Mouse (Mus musculus) hindbrain, embryonic 15.5 days (tissue): ENCODE data around the gene 1110008P14Rik. TPM values are rescaled to one million over a fixed set of nuclear protein-coding genes. Genes with fewer than 3 reads are reported as not detected.

Experiments used
- ATAC-seq: fragments of 200-750 bp; cut with Nextera tagmentation; 2 replicates; pipeline ENCODE4 v1.8.0; 2017; ENCODE audit warnings: low read depth, moderate number of reproducible peaks, moderate TSS enrichment; ENCODE audit not compliant: low FRiP score
- H3K27ac ChIP-seq: fragments of 300-500 bp; sonication (generic); replicated peaks from 2 replicates; pipeline ENCODE4 v1.5.1; 2015; ENCODE audit warnings: mild to moderate bottlenecking, inconsistent platforms
- H3K27me3 ChIP-seq: fragments of 300-500 bp; sonication (generic); 2 replicates; pipeline ENCODE4 v1.6.1; 2015; ENCODE audit warnings: control low read depth, inconsistent platforms
- H3K36me3 ChIP-seq: fragments of 300-500 bp; sonication (generic); 2 replicates; pipeline ENCODE4 v1.6.1; 2015; ENCODE audit warnings: control low read depth, inconsistent platforms
- H3K4me1 ChIP-seq: fragments of 300-500 bp; sonication (generic); replicated peaks from 2 replicates; pipeline ENCODE4 v1.6.1; 2015; ENCODE audit warnings: control low read depth, inconsistent platforms
- H3K4me2 ChIP-seq: fragments of 300-500 bp; sonication (generic); 2 replicates; pipeline ENCODE4 v1.6.1; 2015; ENCODE audit warnings: moderate library complexity, mild to moderate bottlenecking, inconsistent platforms
- H3K4me3 ChIP-seq: fragments of 300-500 bp; sonication (generic); 2 replicates; pipeline ENCODE4 v1.5.1; 2015; ENCODE audit warnings: mild to moderate bottlenecking, inconsistent platforms
- H3K9ac ChIP-seq: fragments of 300-500 bp; sonication (generic); 2 replicates; pipeline ENCODE4 v1.6.1; 2015; ENCODE audit warnings: inconsistent platforms
- H3K9me3 ChIP-seq: fragments of 300-500 bp; sonication (generic); 2 replicates; pipeline ENCODE4 v1.6.1; 2016; ENCODE audit warnings: control low read depth, inconsistent platforms
- WGBS: fragments of 180-500 bp; shearing (Covaris S2); methylation state at CpG from one replicate; pipeline ENCODE4 v1.1.7; 2015; 5-methylcytosine and 5-hydroxymethylcytosine counted together
- polyA plus RNA-seq: library from polyadenylated mRNA; unstranded; fragments of >200 nt; fragmentation: Nextera tagmentation; extraction: Ambion mirVana; gene quantifications from 2 replicates; pipeline ENCODE4 v1.2.1, GENCODE M21; 2015

The 1110008P14Rik gene
- polyA plus RNA-seq, 1 experiment from 2014 or later = 160 TPM

DNA sequence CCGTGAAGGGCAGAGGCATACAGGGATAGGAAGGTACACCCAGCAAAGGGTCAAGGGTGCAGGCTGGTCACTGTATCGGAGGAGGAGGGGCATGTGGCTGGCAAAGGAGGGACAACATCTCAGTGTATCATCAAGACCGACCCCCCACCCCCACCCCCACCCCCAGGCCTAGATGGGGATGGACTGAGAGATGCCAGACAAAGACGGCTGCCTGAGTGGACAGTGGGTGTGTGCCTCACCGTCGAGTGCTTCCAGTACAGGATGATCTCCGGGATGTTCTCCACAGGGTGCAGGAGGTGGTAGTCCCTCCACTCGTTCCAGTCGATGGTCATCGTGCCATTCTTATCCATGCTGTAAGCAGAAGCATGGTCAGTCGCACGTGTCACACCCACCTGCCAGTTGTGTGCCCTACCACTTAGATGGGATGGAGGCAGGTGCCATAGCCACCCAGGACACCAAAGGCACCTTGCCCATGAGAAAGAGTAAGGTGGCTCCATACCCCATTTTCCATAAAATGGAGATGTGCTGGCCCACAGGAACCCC is 38.4 kb upstream of the 1110008P14Rik start:
- H3K9ac ChIP-seq = no peak overlapping the region
- peaks cover 61% of the 10 kb centered on the region for H3K36me3 ChIP-seq
- H3K9me3 ChIP-seq = no peaks in the 10 kb centered on the region
- no peak overlapping the region for H3K4me3 ChIP-seq
- H3K4me2 ChIP-seq = no peak overlapping the region
- ATAC-seq = no peak
- H3K27ac ChIP-seq = no peak overlapping the region
- peaks cover 31% of the 10 kb centered on the region for H3K4me1 ChIP-seq
- no peaks in the 10 kb centered on the region for H3K27me3 ChIP-seq
- 89% methylated on average over 12 of the region's 12 CpGs for WGBS

DNA sequence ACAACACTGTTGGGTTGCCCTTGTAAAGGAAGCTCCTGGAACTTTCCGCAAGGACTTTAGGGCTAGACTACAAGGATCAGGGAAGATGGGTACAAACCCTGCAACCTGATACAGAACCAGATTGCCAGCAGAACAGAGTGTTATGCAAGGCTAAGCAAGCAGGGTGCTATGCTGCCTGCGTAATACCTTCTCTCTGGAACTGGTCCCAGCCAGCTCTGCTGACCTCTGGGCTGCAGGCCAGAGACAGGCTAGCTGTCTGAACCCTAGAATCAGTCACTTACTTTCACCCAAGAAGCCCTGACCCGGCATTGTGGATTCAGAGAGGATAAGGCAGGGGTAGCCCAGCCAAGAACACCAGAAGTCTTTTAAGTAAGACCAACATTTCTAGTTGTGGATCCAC is 37.6 kb upstream of the 1110008P14Rik start:
- no peak overlapping the region for H3K27ac ChIP-seq
- H3K36me3 ChIP-seq = peaks cover 62% of the 10 kb centered on the region
- no peak overlapping the region for H3K9ac ChIP-seq
- 89% methylated on average over 3 of the region's 3 CpGs for WGBS
- peaks cover 24% of the 10 kb centered on the region for H3K4me1 ChIP-seq
- H3K9me3 ChIP-seq = no peaks in the 10 kb centered on the region
- no peak for ATAC-seq
- H3K4me2 ChIP-seq = no peak overlapping the region
- no peak overlapping the region for H3K4me3 ChIP-seq
- H3K27me3 ChIP-seq = no peaks in the 10 kb centered on the region

DNA sequence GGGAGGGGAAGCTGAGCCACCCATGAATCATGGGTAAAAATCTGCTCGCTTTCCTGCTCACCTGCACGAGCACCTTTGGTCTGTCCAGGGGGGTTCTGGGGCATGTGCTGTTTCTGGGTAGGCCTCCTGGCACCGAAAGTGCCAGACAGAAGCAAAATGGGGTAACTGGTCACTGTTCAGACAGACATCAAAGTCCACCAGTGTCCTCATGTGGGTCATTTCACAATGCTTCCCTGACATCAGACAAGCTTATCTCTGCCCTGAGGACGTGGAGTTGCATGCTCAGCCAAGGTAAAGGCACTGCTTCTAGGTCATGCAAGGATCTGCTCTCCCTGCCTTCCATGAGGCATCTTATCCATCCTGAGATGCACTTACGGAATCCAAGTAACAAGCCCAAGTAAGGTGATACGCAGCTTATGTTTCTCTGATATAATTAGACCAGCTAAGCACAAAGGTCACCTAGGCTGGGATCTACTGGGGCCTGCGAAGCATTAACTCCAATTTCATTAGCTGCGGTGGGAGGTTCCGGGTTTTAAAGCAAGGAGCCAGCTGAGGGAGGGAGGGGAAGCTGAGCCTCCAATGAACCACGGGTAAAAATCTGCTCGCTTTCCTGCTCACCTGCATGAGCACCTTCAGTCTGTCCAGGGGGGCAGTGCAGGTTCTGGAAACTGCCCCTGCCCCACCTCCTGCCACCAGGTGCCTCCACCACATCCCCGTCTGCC is 36.9 kb upstream of the 1110008P14Rik start:
- H3K27me3 ChIP-seq = no peaks in the 10 kb centered on the region
- H3K4me2 ChIP-seq = no peak overlapping the region
- 93% methylated on average over 12 of the region's 12 CpGs for WGBS
- H3K4me1 ChIP-seq = peaks cover 16% of the 10 kb centered on the region
- H3K9me3 ChIP-seq = no peaks in the 10 kb centered on the region
- peaks cover 62% of the 10 kb centered on the region for H3K36me3 ChIP-seq
- H3K27ac ChIP-seq = no peak overlapping the region
- ATAC-seq = no peak
- H3K9ac ChIP-seq = no peak overlapping the region
- no peak overlapping the region for H3K4me3 ChIP-seq

GRCm38 (mm10) chr2:32417486-32417885 is 35.7 kb upstream of the 1110008P14Rik start:
- Histone ChIP-seq H3K9me3 (no peaks in the 10 kb centered on the region), H3K4me2 (no peak overlapping the region), H3K4me1 (peaks cover 5% of the 10 kb centered on the region), H3K36me3 (peaks cover 62% of the 10 kb centered on the region), H3K4me3 (no peak overlapping the region), H3K9ac (no peak overlapping the region), H3K27ac (no peak overlapping the region), H3K27me3 (no peaks in the 10 kb centered on the region)
- WGBS = 94% methylated on average over 8 of the region's 8 CpGs
- ATAC-seq = no peak

DNA sequence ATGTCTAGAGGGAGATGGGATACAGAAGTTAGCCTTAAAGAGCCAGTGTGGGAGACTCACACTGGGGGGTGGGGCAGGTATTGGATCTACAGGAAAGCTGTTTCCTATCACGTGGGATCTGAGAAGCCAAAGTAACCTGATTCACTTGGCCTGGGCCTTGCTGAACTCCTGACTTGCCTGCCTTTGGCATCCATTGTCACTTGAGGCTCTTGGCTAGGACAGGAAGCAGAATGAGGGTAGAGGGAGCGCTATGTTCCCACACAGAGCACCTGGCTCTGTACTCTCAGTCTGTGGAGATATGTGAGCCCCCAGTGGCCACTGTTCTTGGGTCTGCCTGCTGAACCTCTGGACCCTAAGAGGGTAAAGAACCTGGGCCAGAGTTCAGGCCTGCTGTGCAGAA is 34.8 kb upstream of the 1110008P14Rik start:
- Histone ChIP-seq H3K4me3 (no peak overlapping the region), H3K9ac (no peak overlapping the region), H3K9me3 (no peaks in the 10 kb centered on the region), H3K27ac (no peak overlapping the region), H3K4me1 (no peaks in the 10 kb centered on the region; the same call in 1 of the 2 replicates), H3K27me3 (no peaks in the 10 kb centered on the region), H3K4me2 (no peak overlapping the region), H3K36me3 (peaks cover 62% of the 10 kb centered on the region)
- WGBS = 91% methylated on average over 2 of the region's 2 CpGs
- ATAC-seq = no peak

DNA sequence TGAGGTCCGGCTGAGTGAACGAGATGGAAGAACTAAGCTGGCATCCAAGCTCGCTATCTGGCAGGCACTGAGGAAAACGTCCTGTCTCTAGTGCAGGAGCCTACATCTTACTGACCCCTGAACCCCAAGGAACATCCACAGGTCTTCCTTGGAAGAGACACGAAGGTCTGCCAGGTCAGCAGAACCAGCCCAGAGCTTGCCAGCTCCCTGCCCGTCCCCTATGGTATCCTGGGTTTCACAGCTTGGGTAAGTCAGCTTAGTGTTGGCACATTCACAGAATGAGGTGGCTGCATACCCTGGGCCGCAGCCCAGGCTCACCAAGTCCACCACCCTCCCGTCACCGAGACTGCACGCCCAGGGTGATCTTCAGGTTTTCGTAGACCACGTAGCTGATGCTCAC is 34.1 kb upstream of the 1110008P14Rik start:
- no peak overlapping the region for H3K9ac ChIP-seq
- H3K4me1 ChIP-seq = no peaks in the 10 kb centered on the region
- H3K4me2 ChIP-seq = no peak overlapping the region
- no peaks in the 10 kb centered on the region for H3K9me3 ChIP-seq
- no peak for ATAC-seq
- WGBS = 92% methylated on average over 12 of the region's 12 CpGs
- no peak overlapping the region for H3K4me3 ChIP-seq
- no peaks in the 10 kb centered on the region for H3K27me3 ChIP-seq
- H3K36me3 ChIP-seq = peaks cover 58% of the 10 kb centered on the region
- H3K27ac ChIP-seq = no peak overlapping the region

DNA sequence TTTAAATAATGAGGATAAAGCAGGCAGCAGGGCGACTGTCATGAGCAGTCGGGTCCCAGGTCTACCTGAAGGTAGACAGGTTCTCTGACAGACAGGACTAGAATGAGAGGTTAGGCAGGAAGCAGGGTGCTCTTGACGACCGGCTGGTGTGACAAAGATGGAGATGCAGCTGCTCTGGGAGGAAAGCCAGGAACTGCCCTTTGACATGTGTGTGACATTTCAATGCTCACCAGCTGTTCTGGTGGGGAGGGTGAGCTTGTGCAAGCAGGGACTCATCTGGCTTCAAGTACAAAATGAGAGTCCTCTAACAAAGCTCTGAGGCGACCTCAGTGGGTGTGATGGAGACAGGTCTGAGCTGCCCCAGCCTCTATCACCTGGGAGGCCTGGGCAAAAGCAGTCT is 32.2 kb upstream of the 1110008P14Rik start:
- WGBS = 61% methylated on average over 5 of the region's 5 CpGs
- Histone ChIP-seq H3K4me1 (no peaks in the 10 kb centered on the region), H3K9me3 (no peaks in the 10 kb centered on the region), H3K27me3 (no peaks in the 10 kb centered on the region), H3K27ac (no peak overlapping the region), H3K36me3 (peaks cover 39% of the 10 kb centered on the region), H3K4me2 (no peak overlapping the region), H3K9ac (no peak overlapping the region), H3K4me3 (no peak overlapping the region)
- ATAC-seq = no peak

- Histone ChIP-seq H3K9me3 (no peaks in the 10 kb centered on the region), H3K9ac (no peak overlapping the region), H3K4me3 (no peak overlapping the region), H3K27ac (no peak overlapping the region), H3K4me1 (no peaks in the 10 kb centered on the region), H3K4me2 (no peak overlapping the region), H3K27me3 (no peaks in the 10 kb centered on the region), H3K36me3 (peaks cover 29% of the 10 kb centered on the region)
- no peak for ATAC-seq
- 93% methylated on average over 6 of the region's 6 CpGs for WGBS
These were observed 31.2 kb upstream of the 1110008P14Rik start for GRCm38 (mm10) chr2:32412742-32413531.

GRCm38 (mm10) chr2:32411407-32411806 is 29.7 kb upstream of the 1110008P14Rik start:
- Histone ChIP-seq H3K4me3 (no peak overlapping the region), H3K4me1 (no peaks in the 10 kb centered on the region), H3K27me3 (no peaks in the 10 kb centered on the region), H3K9me3 (no peaks in the 10 kb centered on the region), H3K4me2 (no peak overlapping the region), H3K27ac (no peak overlapping the region), H3K36me3 (peaks cover 14% of the 10 kb centered on the region; the same call in 1 of the 2 replicates), H3K9ac (no peak overlapping the region)
- ATAC-seq = no peak
- WGBS = 87% methylated on average over 7 of the region's 7 CpGs

GRCm38 (mm10) chr2:32408429-32409424 is 27.0 kb upstream of the 1110008P14Rik start:
- H3K4me3 ChIP-seq = no peak overlapping the region
- no peaks in the 10 kb centered on the region for H3K36me3 ChIP-seq
- H3K9ac ChIP-seq = no peak overlapping the region
- WGBS = 75% methylated on average over 25 of the region's 25 CpGs
- H3K27ac ChIP-seq = no peak overlapping the region
- no peak overlapping the region for H3K4me2 ChIP-seq
- no peaks in the 10 kb centered on the region for H3K4me1 ChIP-seq
- ATAC-seq = no peak
- H3K9me3 ChIP-seq = no peaks in the 10 kb centered on the region
- H3K27me3 ChIP-seq = no peaks in the 10 kb centered on the region

DNA sequence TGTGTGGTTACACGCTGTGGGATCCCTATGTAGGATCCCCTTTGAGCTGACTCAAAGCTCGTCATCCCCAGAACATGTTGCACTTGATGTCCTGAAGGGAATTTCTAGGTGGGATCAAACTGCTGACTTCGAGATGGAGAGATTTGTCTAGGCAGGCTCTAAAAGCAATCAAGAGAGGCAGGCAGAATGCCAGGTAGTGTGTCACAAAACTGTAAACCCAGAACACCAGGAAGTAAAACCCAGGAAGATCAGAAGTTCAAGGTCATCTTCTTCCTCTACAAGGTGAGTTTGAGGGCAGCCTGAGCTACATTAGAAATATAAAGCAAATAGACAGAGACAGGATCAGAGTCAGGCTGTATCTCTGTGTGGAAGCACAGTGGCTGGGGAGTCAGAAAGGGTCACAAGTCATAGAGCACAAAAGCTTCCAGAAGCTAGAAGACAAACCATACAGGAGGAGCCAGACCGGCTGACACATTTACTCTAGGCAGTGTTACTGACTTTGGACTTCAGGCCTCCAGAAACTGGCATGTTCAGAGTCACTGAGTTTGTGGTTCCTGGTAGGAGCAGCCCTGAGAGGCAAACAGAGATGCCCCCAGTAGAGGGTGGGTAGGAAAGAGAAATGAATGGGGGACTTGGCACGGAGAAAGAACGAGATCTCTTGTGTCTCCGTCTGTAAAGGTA is 25.5 kb upstream of the 1110008P14Rik start:
- Histone ChIP-seq H3K4me2 (no peak overlapping the region), H3K4me1 (no peaks in the 10 kb centered on the region), H3K9ac (no peak overlapping the region), H3K36me3 (peaks cover 3% of the 10 kb centered on the region; the same call in 1 of the 2 replicates), H3K27me3 (no peaks in the 10 kb centered on the region), H3K9me3 (no peaks in the 10 kb centered on the region), H3K27ac (no peak overlapping the region), H3K4me3 (no peak overlapping the region)
- no peak for ATAC-seq
- 86% methylated on average over 7 of the region's 7 CpGs for WGBS
